Mouse (Mus musculus) G1E (cell line): ENCODE results near the gene Prm3. TPM values are rescaled to one million over a fixed set of nuclear protein-coding genes. Genes with fewer than 3 reads are reported as not detected.

Experiments used
- ATAC-seq: 2 replicates; pipeline ENCODE4 v1.8.0; 2016; ENCODE audit warnings: mild to moderate bottlenecking; ENCODE audit not compliant: insufficient number of reproducible peaks, poor library complexity, low FRiP score, severe bottlenecking; ENCODE audit errors: extremely low read depth
- DNase-seq: peaks from one replicate; pipeline ENCODE4 v3.0.0; 2012; ENCODE audit warnings: low spot score
- H3K27me3 ChIP-seq: 2 replicates; pipeline ENCODE4 v1.6.1; 2012; ENCODE audit warnings: mild to moderate bottlenecking, low read length, inconsistent platforms; ENCODE audit not compliant: insufficient read depth
- H3K36me3 ChIP-seq: replicated peaks from 2 replicates; pipeline ENCODE3; 2012; ENCODE audit warnings: mild to moderate bottlenecking, inconsistent platforms
- H3K4me1 ChIP-seq: 2 replicates; pipeline ENCODE4 v1.6.1; 2012; ENCODE audit warnings: low read depth, low read length, inconsistent platforms, mixed read lengths; ENCODE audit not compliant: insufficient read depth
- H3K4me3 ChIP-seq: 2 replicates; pipeline ENCODE4 v1.5.1; 2012; ENCODE audit warnings: low read depth, mild to moderate bottlenecking, inconsistent platforms, low read length, moderate library complexity, mixed read lengths
- H3K9me3 ChIP-seq: replicated peaks from 2 replicates; pipeline ENCODE4 v1.6.1; 2012; ENCODE audit warnings: inconsistent platforms
- CTCF ChIP-seq: IDR thresholded peaks from 2 replicates; pipeline ENCODE4 v1.5.1; 2012; ENCODE audit warnings: low read depth, low read length, inconsistent platforms, mixed read lengths
- GATA1 ChIP-seq: IDR thresholded peaks from 2 replicates; pipeline ENCODE4 v1.6.1; 2012; ENCODE audit warnings: borderline replicate concordance, low read length, inconsistent platforms, mixed read lengths
- GATA2 ChIP-seq: IDR thresholded peaks from 2 replicates; pipeline ENCODE4 v1.6.1; 2012; ENCODE audit warnings: low read depth, low read length, inconsistent platforms, borderline replicate concordance
- POLR2AphosphoS5 ChIP-seq: IDR thresholded peaks from 2 replicates; pipeline ENCODE4 v1.6.1; 2012; ENCODE audit warnings: low read depth, low read length, inconsistent platforms; ENCODE audit not compliant: insufficient replicate concordance
- TAL1 ChIP-seq: conservative IDR thresholded peaks from 2 replicates; pipeline ENCODE4 v1.6.1; 2012; ENCODE audit warnings: low read depth, low read length, inconsistent platforms, mixed read lengths
- polyA plus RNA-seq: library from polyadenylated mRNA; stranded (reverse); fragments of >175 nt; gene quantifications from 2 replicates; pipeline ENCODE4 v1.2.3, GENCODE M21; 2012
- total RNA-seq, 2 experiments: library from RNA; stranded (forward) in 1 of 2; stranded (reverse) in 1 of 2; fragments of 200-1000 nt in 1 of 2; fragments of >200 nt in 1 of 2; fragmentation: Nextera tagmentation in 1 of 2; gene quantifications; 2 replicates each; pipeline ENCODE4 v1.2.3; 2014 to 2017

Gene Prm3
- total and polyA plus RNA-seq, 3 experiments, result not detected

DNA sequence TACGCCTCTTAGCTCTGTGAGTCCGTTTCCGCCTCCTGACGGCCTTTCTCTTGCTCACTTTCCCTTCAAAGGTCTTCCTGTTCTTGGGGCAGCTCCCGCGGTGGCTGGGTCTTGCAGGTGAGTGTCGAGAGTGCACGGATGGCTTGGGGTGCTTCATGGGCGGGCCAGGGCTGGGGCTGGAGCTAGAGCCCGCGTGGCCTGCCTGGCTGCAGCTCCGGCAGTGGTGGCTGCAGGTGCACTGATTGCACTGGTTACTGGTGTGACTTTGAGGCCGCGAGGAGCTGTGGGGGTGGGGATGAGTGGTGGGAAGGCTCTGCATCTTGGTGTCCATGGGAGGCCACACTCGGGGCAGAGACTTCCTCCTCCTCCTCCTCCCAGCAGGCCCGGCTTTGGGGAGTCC lies 2.4 kb downstream of the Prm3 start, which contains the start of gene Tnp2:
Gene Tnp2, minus strand, starts transcription at position 390 of the 400 bp plus-strand sequence.
- Histone ChIP-seq H3K4me1 (peaks cover 61% of the 10 kb centered on the region), H3K27me3 (peaks cover 34% of the 10 kb centered on the region), H3K4me3 (peak within 1 kb of the TSS; percentile 11; the same call in 1 of the 2 replicates), H3K9me3 (peaks cover 7% of the 10 kb centered on the region), H3K36me3 (peaks cover 14% of the 10 kb centered on the region)
- ATAC-seq, result no peak
- TF ChIP-seq GATA1, result no peak
- no peak for TF ChIP-seq POLR2AphosphoS5
- TF ChIP-seq GATA2, result no peak
- TF ChIP-seq CTCF, result no peak
- no peak for TF ChIP-seq TAL1
- no peak for DNase-seq

DNA sequence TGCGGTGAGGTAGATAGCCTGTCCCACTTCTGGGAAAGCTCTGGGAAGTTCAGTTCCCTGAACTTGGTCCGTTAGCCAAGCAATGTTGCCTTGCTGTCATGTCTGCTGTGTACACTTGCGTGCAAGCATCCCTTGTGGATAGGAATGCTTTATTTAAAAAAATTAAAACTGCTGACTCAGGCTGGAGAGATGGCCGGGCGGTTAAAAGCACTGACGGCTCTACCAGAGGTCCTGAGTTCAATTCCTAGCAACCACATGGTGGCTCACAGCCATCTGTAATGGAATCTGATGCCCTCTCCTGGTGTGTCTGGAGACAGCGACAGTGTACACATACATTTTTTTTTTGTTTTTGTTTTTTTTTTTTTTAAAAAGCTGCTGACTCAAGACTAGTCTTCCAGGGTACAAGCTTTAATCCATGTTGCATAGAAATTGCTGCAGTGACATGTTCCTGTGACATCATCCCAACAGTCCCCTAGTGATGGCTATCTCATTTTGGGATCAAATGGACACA lies 3.1 kb downstream of the Prm3 start:
- peaks cover 7% of the 10 kb centered on the region for H3K9me3 ChIP-seq
- peaks cover 34% of the 10 kb centered on the region for H3K27me3 ChIP-seq
- peaks cover 67% of the 10 kb centered on the region for H3K4me1 ChIP-seq
- H3K36me3 ChIP-seq, result peaks cover 21% of the 10 kb centered on the region
- no peak overlapping the region for H3K4me3 ChIP-seq
- no peak for ATAC-seq
- no peak for TF ChIP-seq CTCF
- DNase-seq, result no peak

DNA sequence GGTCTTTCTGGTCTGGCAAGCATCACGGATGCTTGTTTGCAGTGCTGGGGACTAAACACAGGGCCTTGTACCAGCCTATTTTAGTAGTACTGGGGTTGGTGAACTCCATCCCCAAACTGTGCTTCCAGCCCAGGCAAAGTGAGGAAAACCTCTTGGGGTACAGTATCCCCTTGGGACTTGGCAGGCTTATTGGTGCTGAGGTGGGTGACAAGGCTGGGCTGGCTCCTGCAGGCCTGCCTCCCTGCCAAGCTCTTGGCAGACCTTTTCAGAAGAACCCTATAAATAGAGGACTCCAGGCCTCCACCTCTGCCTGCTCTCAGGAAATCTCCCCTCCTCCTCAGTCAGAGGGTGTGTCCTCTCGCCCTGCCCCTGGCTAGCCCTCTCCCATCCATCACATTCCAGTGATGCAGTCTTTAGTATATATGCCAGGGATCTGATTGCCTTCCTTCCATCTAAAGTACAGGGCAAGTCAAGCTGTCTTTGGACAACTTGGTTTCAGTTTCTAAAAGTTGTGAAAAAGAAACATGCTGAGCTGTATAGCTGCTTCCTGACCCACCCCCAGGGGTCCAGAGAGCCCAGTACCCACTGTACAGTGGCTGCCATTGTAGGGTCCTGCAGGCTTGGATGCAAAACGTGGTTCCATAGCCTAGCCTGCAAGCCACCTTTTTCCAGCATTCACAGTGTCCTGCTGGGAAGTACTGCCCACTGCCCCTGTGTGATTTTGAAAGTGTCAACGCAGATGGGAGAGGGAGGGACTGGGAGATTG lies 3.7 kb downstream of the Prm3 start:
- DNase-seq (no peak), ATAC-seq (no peak)
- H3K27me3 ChIP-seq, result peaks cover 29% of the 10 kb centered on the region
- TF ChIP-seq CTCF (no peak), GATA1 (no peak), GATA2 (no peak), POLR2AphosphoS5 (no peak), TAL1 (no peak)
- H3K4me1 ChIP-seq, result peaks cover 74% of the 10 kb centered on the region
- H3K4me3 ChIP-seq, result peak overlapping the region; percentile 84; the same call in 1 of the 2 replicates
- H3K36me3 ChIP-seq, result peaks cover 26% of the 10 kb centered on the region
- H3K9me3 ChIP-seq, result peaks cover 7% of the 10 kb centered on the region

DNA sequence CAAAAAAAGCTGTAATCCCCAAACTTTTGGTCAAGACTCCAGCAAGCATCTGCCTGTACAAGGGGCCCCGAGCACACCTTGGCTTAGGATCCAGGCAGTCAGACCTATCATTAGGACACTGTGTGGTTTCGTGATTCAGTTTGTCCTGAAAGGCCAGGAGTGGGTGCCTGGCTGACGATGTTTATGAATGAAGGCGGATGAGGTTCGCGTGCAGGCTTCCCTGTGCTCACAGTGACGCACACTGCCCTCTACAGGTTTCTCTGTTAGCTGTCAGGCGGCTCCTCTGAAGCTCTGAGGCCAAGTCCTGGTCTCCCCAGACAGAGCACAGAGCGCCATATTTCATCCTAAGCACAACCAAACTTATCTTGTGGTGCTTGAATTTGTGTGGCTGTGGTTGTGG lies 4.4 kb downstream of the Prm3 start:
- TF ChIP-seq GATA1 (no peak), TAL1 (no peak), GATA2 (no peak), POLR2AphosphoS5 (no peak), CTCF (peak; percentile 62)

DNA sequence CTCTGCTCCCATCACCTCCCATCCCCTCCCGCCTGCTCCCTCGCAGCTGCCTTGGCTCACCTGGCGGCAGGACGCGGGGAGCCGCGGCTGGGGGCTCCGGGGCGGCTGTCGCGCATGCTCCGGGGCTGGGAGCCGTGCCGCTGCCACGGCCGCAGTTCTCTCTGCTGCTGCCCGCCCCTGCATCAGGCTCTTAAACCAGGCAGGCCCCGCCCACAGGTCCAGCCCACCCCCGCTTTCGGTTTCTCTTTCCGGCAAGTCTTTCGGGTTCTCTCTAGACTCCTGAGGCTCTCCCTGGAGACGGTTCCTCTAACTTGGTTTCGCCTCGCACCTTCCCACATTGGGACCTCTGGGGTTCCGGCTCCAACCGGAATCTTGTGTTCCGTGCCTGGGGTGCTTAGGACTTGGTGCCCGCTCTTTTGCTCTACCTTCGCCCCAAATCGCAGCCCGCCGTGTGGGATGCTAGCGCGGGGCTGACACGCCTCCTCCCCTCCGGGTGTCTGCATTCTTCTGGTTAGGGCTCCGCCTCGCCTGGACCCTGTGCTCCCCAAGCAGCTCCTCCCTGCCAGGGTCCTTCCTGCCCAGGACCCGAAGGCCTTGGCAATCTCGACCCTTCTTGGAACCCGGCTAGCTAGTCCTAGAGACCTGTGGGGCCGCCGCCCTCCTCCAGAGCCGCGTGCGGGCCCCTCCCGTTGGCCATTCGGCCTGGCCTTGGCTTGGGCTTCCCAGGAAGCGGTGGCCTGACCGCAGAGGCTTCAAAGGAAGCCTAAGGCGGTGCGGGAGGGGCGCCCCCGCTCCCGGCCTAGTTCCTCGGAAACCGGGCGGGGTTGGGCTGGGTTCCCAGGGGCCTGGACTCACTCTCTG lies 5.1 kb downstream of the Prm3 start, which contains the start of gene Socs1:
Gene Socs1, minus strand, starts transcription at position 166 of the 861 bp plus-strand sequence.
- Histone ChIP-seq H3K4me1 (peaks cover 78% of the 10 kb centered on the region), H3K27me3 (peaks cover 16% of the 10 kb centered on the region)
- peak; percentile 66 for ATAC-seq

More for the DNA sequence above, 4.4 kb downstream of the Prm3 start:
- H3K9me3 ChIP-seq, result peaks cover 7% of the 10 kb centered on the region
- peaks cover 23% of the 10 kb centered on the region for H3K27me3 ChIP-seq
- H3K4me1 ChIP-seq, result peaks cover 78% of the 10 kb centered on the region
- H3K4me3 ChIP-seq, result peak overlapping the region; percentile 84
- ATAC-seq (peak; percentile 35; the same call in 1 of the 2 replicates), DNase-seq (peak; percentile 76)
- H3K36me3 ChIP-seq, result peaks cover 32% of the 10 kb centered on the region

DNA sequence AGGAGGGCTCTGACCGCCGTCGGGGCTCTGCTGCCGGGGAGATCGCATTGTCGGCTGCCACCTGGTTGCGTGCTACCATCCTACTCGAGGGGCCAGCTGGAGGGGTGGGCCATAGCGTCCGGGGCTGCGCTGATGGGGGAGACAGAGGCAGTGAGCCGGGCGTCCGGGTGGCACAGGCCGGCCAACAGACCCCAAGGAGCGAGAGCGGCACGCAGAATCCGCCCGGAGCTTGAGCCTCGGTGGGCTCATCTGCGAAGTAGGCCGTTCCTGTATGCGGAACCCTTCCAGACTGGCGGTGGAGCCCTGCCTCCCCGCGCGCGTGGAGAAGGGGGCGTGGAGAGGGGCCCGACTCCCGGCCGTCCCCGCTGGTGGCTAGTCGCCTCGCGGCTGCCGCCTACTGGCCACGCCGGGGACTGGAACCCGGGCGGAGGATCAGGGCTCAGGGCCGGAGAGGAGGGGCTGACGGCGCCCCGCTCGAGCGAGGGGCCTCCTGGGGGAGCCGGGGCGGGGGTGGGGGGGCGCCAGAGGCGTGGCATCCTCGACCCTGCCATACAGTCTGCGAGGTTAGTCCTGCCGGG lies 5.8 kb downstream of the Prm3 start:
- Histone ChIP-seq H3K27me3 (peaks cover 10% of the 10 kb centered on the region), H3K4me1 (peaks cover 83% of the 10 kb centered on the region)

More for the DNA sequence above, 5.1 kb downstream of the Prm3 start, which contains the start of gene Socs1:
- Histone ChIP-seq H3K4me3 (peak within 1 kb of the TSS; percentile 84), H3K9me3 (peaks cover 7% of the 10 kb centered on the region), H3K36me3 (peaks cover 38% of the 10 kb centered on the region)
- no peak for TF ChIP-seq GATA1
- no peak for TF ChIP-seq GATA2
- TF ChIP-seq POLR2AphosphoS5, result no peak
- TF ChIP-seq TAL1, result no peak
- TF ChIP-seq CTCF, result no peak
- DNase-seq, result peak; percentile 95

More for the DNA sequence above, 5.8 kb downstream of the Prm3 start:
- Histone ChIP-seq H3K36me3 (peaks cover 42% of the 10 kb centered on the region), H3K4me3 (peak overlapping the region; percentile 84), H3K9me3 (peaks cover 7% of the 10 kb centered on the region)
- ATAC-seq (no peak; the same call in 1 of the 2 replicates), DNase-seq (peak; percentile 95)
- TF ChIP-seq CTCF (peak; percentile 44; the same call in 1 of the 2 replicates), GATA2 (no peak), POLR2AphosphoS5 (no peak), TAL1 (no peak)
